Mouse (Mus musculus) spleen, postnatal 36 days (tissue): ENCODE measurements around the gene Glis1.

ENCODE experiments used
- DNase-seq, 2 experiments: peaks; one replicate each; pipeline ENCODE4 v3.0.0; 2022; ENCODE audit warnings: low spot score in 2 of 2, mixed read lengths in 1 of 2

The Glis1 gene

DNA sequence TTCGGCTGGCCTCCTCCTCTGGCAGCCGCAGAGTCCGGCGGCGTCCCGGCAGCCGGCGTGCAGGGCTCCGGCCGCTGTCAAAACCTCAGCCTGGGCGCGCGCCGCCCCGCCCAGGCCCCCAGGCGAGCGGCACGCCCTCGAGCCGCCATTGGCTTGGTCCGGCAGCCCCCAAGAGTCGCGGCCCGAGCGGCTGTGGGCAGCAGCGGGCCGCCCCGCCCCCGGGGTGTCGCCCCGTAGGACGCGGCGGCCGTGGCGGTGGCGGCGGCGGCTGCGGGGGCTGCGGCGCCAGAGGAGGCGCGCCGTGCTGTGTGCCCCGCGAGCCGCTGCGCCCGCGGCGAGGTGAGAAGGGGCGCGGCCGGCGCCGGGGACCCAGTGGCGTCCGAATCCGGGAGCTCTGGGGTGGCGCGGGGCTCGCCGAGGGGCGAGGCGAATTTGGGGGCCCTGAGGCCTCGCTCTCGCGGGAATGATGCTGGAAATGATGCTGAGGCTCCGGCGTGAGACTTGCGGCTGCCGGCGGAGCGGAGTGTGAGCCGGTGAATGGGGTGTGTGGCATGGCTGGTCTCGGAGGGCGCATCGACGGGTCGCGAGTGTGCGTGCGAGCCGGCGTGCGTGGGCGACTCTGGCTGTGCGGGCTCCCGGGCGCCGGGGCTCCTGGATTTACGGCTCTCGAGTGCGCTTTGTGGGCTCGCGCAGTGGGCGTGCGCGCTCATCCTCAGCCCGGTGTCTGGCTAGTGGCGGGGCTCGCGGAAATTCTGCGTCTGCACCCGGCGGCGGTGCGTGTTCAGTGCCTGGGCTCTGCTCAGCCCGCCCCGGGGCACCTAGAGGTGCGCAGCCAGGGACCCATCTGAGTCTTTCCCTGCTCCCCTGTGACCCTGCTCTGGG, at the start of gene Glis1:
Gene Glis1, plus strand, starts transcription at position 236 of the 882 bp plus-strand sequence.
- DNase-seq: peak in 1 of 2 experiments; percentile 21

- DNase-seq: no peak
Observed at GRCm38 (mm10) chr4:107387038-107387437, 47.4 kb upstream of the Glis1 start.

- no peak for DNase-seq
Observed at GRCm38 (mm10) chr4:107387465-107387864, 46.9 kb upstream of the Glis1 start.

GRCm38 (mm10) chr4:107388291-107388690, 46.1 kb upstream of the Glis1 start:
- DNase-seq: no peak

GRCm38 (mm10) chr4:107389345-107389744, 45.0 kb upstream of the Glis1 start:
- no peak for DNase-seq

DNA sequence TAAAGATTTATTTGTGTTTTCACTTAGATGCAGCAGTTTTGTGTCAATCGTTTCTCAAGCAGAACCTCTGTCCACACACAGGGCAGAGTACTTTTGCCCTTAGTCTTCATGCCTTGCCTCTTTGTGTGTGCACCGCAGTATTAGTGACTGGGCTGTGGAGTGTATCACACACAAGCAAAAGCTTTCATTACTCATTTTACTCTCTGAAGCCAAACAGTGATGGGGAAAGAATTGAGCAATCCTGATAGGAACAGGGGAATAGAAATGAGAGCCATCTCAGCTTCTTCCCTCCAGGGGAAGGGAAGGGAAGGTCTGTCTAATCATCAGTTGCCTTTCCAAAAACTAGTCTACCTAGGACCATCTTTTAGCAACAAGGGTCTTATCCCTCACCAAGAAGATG, 40.6 kb upstream of the Glis1 start:
- DNase-seq: no peak

- DNase-seq: no peak
Observed at GRCm38 (mm10) chr4:107420202-107420601, 14.2 kb upstream of the Glis1 start.

DNA sequence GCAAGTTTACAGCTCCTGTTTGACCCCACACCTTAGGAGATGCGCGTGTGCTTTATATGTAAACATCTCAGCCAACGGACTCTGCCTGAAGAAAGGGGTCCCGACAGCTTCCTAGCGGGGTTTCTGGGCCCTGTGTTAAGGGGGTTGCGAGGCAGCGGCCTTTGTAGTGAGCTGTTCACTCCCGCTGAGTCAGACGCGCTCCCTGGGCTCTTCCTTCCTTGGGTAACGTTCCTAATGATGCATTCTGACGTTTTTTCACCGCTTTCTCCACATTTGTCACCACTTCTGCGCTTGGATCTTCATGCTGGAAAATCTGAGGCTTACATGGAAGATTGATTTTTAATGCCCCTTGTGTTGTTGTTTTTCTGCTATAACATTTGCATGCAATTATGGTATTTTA, 12.7 kb upstream of the Glis1 start:
- no peak for DNase-seq

DNA sequence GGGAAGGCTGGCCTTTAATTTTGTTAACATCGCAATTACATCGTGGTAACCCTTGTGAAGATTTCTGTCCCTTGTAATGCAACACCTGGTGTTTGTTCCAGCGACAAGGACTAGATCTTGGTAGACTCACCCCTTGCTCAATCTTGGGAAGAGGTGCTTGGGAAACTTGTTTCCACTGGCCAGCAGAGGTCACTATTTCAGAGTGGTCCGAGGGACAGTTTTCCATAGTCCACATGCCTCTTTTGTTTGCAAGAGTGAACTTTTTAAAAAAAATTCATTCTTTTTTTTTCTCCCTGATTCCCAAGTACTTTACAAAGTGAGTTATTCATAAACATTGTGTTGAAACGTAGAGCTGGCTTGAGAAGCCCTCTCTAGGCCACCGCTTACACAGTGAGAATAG, 12.2 kb upstream of the Glis1 start:
- no peak for DNase-seq

- DNase-seq: no peak
Observed at GRCm38 (mm10) chr4:107425616-107426015, 8.8 kb upstream of the Glis1 start.

GRCm38 (mm10) chr4:107426631-107427030, 7.8 kb upstream of the Glis1 start:
- DNase-seq: no peak

- no peak for DNase-seq
Observed at GRCm38 (mm10) chr4:107432717-107433116, 1.7 kb upstream of the Glis1 start.

- DNase-seq: no peak
Observed at GRCm38 (mm10) chr4:107433998-107434355, 414 bp upstream of the Glis1 start.

GRCm38 (mm10) chr4:107435238-107435946, 1.0 kb downstream of the Glis1 start:
- no peak for DNase-seq

GRCm38 (mm10) chr4:107436476-107436875, 2.1 kb downstream of the Glis1 start:
- DNase-seq: no peak

- DNase-seq: no peak
Observed at GRCm38 (mm10) chr4:107438741-107439140, 4.3 kb downstream of the Glis1 start.

GRCm38 (mm10) chr4:107440306-107440705, 5.9 kb downstream of the Glis1 start:
- no peak for DNase-seq

- DNase-seq: no peak
Observed at GRCm38 (mm10) chr4:107442288-107442687, 7.9 kb downstream of the Glis1 start.

GRCm38 (mm10) chr4:107442891-107443483, 8.6 kb downstream of the Glis1 start:
- DNase-seq: no peak

GRCm38 (mm10) chr4:107443621-107444020, 9.2 kb downstream of the Glis1 start:
- DNase-seq: no peak

GRCm38 (mm10) chr4:107448481-107448880, 14.1 kb downstream of the Glis1 start:
- DNase-seq: no peak

DNA sequence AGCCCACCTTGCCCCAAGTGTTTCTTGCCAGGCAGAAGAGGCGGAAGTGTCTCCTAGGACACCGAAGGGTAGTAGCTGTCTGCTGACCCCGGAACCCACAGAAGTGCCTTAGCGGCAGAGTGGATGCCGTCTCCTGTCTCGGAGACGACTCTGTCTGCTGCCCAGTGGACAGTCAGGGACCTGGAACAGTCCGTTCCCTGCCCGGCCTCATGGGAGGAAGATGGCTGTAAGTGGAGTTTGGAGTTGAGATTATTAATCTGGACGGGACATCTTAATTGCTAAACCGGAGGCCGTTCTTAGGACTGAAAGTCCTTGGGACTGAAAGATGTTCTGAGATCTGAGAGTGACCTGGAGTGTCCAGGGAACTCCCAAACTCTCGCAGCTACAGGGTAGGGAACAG, 15.1 kb downstream of the Glis1 start:
- DNase-seq: no peak
